Mouse (Mus musculus): ENCODE measurements around the gene Tango6.
A peak's percentile ranks its signal among the peaks of the same experiment; 100 is the strongest.

Gene Tango6

GRCm38 (mm10) chr8:106682971-106683668 is at the start of gene Tango6:
Tango6 (plus strand) TSS chr8:106683068.
- peak; percentile 90 for DNase-seq (ENCODE audit: low spot score)

- DNase-seq (ENCODE audit: low spot score) = no peak
Observed at GRCm38 (mm10) chr8:106633361-106634158, 49.3 kb upstream of the Tango6 start.

- no peak for DNase-seq (ENCODE audit: low spot score)
Observed at GRCm38 (mm10) chr8:106635284-106635683, 47.6 kb upstream of the Tango6 start.

GRCm38 (mm10) chr8:106637446-106637845 is 45.4 kb upstream of the Tango6 start:
- DNase-seq (ENCODE audit: low spot score) = no peak

- no peak for DNase-seq (ENCODE audit: low spot score)
Observed at GRCm38 (mm10) chr8:106638768-106639295, 44.0 kb upstream of the Tango6 start.

GRCm38 (mm10) chr8:106640212-106640611 is 42.7 kb upstream of the Tango6 start:
- no peak for DNase-seq (ENCODE audit: low spot score)

GRCm38 (mm10) chr8:106640921-106641320 is 41.9 kb upstream of the Tango6 start:
- DNase-seq (ENCODE audit: low spot score) = no peak

GRCm38 (mm10) chr8:106642172-106642571 is 40.7 kb upstream of the Tango6 start:
- DNase-seq (ENCODE audit: low spot score) = no peak

GRCm38 (mm10) chr8:106643100-106643499 is 39.8 kb upstream of the Tango6 start:
- no peak for DNase-seq (ENCODE audit: low spot score)

- no peak for DNase-seq (ENCODE audit: low spot score)
Observed at GRCm38 (mm10) chr8:106644957-106645356, 37.9 kb upstream of the Tango6 start.

GRCm38 (mm10) chr8:106646153-106646552 is 36.7 kb upstream of the Tango6 start:
- DNase-seq (ENCODE audit: low spot score) = no peak

GRCm38 (mm10) chr8:106646731-106647130 is 36.1 kb upstream of the Tango6 start:
- DNase-seq (ENCODE audit: low spot score) = no peak

- DNase-seq (ENCODE audit: low spot score) = peak; percentile 60
Observed at GRCm38 (mm10) chr8:106647387-106647786, 35.5 kb upstream of the Tango6 start.

- no peak for DNase-seq (ENCODE audit: low spot score)
Observed at GRCm38 (mm10) chr8:106648421-106648820, 34.4 kb upstream of the Tango6 start.

- DNase-seq (ENCODE audit: low spot score) = no peak
Observed at GRCm38 (mm10) chr8:106651994-106652393, 30.9 kb upstream of the Tango6 start.

- DNase-seq (ENCODE audit: low spot score) = no peak
Observed at GRCm38 (mm10) chr8:106656046-106656445, 26.8 kb upstream of the Tango6 start.

GRCm38 (mm10) chr8:106672786-106673185 is 10.1 kb upstream of the Tango6 start:
- no peak for DNase-seq (ENCODE audit: low spot score)

GRCm38 (mm10) chr8:106674318-106674717 is 8.6 kb upstream of the Tango6 start:
- no peak for DNase-seq (ENCODE audit: low spot score)

- DNase-seq (ENCODE audit: low spot score) = no peak
Observed at GRCm38 (mm10) chr8:106674894-106675293, 8.0 kb upstream of the Tango6 start.

GRCm38 (mm10) chr8:106684387-106684786 is 1.5 kb downstream of the Tango6 start:
- DNase-seq (ENCODE audit: low spot score) = no peak

- DNase-seq (ENCODE audit: low spot score) = no peak
Observed at GRCm38 (mm10) chr8:106687479-106687878, 4.6 kb downstream of the Tango6 start.

GRCm38 (mm10) chr8:106697748-106698248 is 14.9 kb downstream of the Tango6 start:
- DNase-seq (ENCODE audit: low spot score) = no peak

GRCm38 (mm10) chr8:106699588-106699987 is 16.7 kb downstream of the Tango6 start:
- DNase-seq (ENCODE audit: low spot score) = peak; percentile 69

All from ovary, postnatal 36 days (tissue).